Mouse (Mus musculus) layer of hippocampus, adult 2 months (tissue): ENCODE data around the gene Med14. TPM values are rescaled to one million over a fixed set of nuclear protein-coding genes. Genes with fewer than 3 reads are reported as not detected.

Experiments used
- DNase-seq, 2 experiments: peaks; one replicate each; pipeline ENCODE4 v3.0.0; 2022; ENCODE audit warnings: low spot score in 2 of 2
- H3K27ac ChIP-seq: fragments of 200-600 bp; 2 replicates; pipeline ENCODE4 v1.8.1; 2022
- H3K4me3 ChIP-seq: fragments of 200-600 bp; 2 replicates; pipeline ENCODE4 v1.8.1; 2022; ENCODE audit warnings: mild to moderate bottlenecking
- CTCF ChIP-seq: fragments of 200-600 bp; conservative IDR thresholded peaks from 2 replicates; pipeline ENCODE4 v1.8.1; 2022; ENCODE audit warnings: antibody characterized with exemption, mild to moderate bottlenecking, moderate library complexity
- total RNA-seq, 2 experiments: library from RNA; stranded (reverse); gene quantifications; 2 replicates each; pipeline ENCODE4 v1.2.3; 2021

Med14 gene
- total RNA-seq, 2 experiments from 2014 or later = 72.1 to 78.1 TPM

GRCm38 (mm10) chrX:12644976-12645375 lies 116.9 kb downstream of the Med14 start:
- DNase-seq = no peak
- Histone ChIP-seq H3K4me3 (no peak overlapping the region), H3K27ac (peak overlapping the region; percentile 71)
- no peak for TF ChIP-seq CTCF

Other genes with a start within 250 kb of the Med14 start
- 100 to 1,000 TPM; 185 to 189 TPM for gene Atp6ap2, start 174.3 kb downstream of the Med14 start, total RNA-seq
- 10 to 100 TPM; 16.2 to 20.8 TPM for gene 1810030O07Rik, start 88.4 kb downstream of the Med14 start, total RNA-seq